Mouse (Mus musculus) hindbrain, embryonic 15.5 days (tissue): ENCODE data around the gene Tcf7l2. TPM values are rescaled to one million over a fixed set of nuclear protein-coding genes. Genes with fewer than 3 reads are reported as not detected.

Source experiments
- ATAC-seq: fragments of 200-750 bp; cut with Nextera tagmentation; 2 replicates; pipeline ENCODE4 v1.8.0; 2017; ENCODE audit warnings: low read depth, moderate number of reproducible peaks, moderate TSS enrichment; ENCODE audit not compliant: low FRiP score
- H3K27ac ChIP-seq: fragments of 300-500 bp; sonication (generic); replicated peaks from 2 replicates; pipeline ENCODE4 v1.5.1; 2015; ENCODE audit warnings: mild to moderate bottlenecking, inconsistent platforms
- H3K27me3 ChIP-seq: fragments of 300-500 bp; sonication (generic); 2 replicates; pipeline ENCODE4 v1.6.1; 2015; ENCODE audit warnings: control low read depth, inconsistent platforms
- H3K36me3 ChIP-seq: fragments of 300-500 bp; sonication (generic); 2 replicates; pipeline ENCODE4 v1.6.1; 2015; ENCODE audit warnings: control low read depth, inconsistent platforms
- H3K4me1 ChIP-seq: fragments of 300-500 bp; sonication (generic); replicated peaks from 2 replicates; pipeline ENCODE4 v1.6.1; 2015; ENCODE audit warnings: control low read depth, inconsistent platforms
- H3K4me2 ChIP-seq: fragments of 300-500 bp; sonication (generic); 2 replicates; pipeline ENCODE4 v1.6.1; 2015; ENCODE audit warnings: moderate library complexity, mild to moderate bottlenecking, inconsistent platforms
- H3K4me3 ChIP-seq: fragments of 300-500 bp; sonication (generic); 2 replicates; pipeline ENCODE4 v1.5.1; 2015; ENCODE audit warnings: mild to moderate bottlenecking, inconsistent platforms
- H3K9ac ChIP-seq: fragments of 300-500 bp; sonication (generic); 2 replicates; pipeline ENCODE4 v1.6.1; 2015; ENCODE audit warnings: inconsistent platforms
- H3K9me3 ChIP-seq: fragments of 300-500 bp; sonication (generic); 2 replicates; pipeline ENCODE4 v1.6.1; 2016; ENCODE audit warnings: control low read depth, inconsistent platforms
- WGBS: fragments of 180-500 bp; shearing (Covaris S2); methylation state at CpG from one replicate; pipeline ENCODE4 v1.1.7; 2015; 5-methylcytosine and 5-hydroxymethylcytosine counted together
- polyA plus RNA-seq: library from polyadenylated mRNA; unstranded; fragments of >200 nt; fragmentation: Nextera tagmentation; extraction: Ambion mirVana; gene quantifications from 2 replicates; pipeline ENCODE4 v1.2.1, GENCODE M21; 2015

Tcf7l2 gene
- polyA plus RNA-seq, 1 experiment from 2014 or later, result 31.9 TPM

DNA sequence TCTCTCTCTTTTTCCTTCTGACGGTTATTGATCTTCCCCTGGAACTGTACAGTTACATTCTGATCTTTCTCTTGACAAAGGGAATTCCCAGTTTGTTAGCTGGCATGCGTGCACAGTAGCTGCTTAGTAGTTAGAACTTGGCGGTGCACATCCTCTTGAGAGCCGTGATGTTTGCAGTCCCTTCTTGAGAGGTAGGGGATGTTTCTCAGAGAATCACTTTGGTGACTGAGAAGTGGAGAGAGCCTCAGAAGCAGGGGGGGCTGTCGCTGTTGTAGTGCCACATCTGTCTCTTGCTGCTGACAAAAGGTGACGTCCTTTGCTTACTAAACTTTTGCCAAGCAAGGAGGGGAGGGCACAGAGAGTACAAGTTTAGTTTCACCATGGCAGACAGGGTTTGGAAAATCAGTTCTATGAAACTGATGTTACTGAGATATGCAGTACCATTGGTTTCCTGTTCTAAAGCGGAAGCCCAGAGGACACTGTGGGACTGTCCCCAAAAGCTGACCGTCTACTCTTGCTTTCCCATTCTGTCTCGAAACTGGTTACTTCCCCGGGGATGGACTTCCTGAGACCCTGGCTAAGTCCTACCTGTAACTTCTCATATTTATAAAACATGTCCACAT lies 99.0 kb downstream of the Tcf7l2 start:
- WGBS, result 61% methylated on average over 10 of the region's 10 CpGs
- H3K27me3 ChIP-seq, result no peaks in the 10 kb centered on the region
- H3K4me1 ChIP-seq, result peaks cover 24% of the 10 kb centered on the region; the same call in 1 of the 2 replicates
- H3K9me3 ChIP-seq, result no peaks in the 10 kb centered on the region
- ATAC-seq, result no peak
- H3K9ac ChIP-seq, result no peak overlapping the region
- no peak overlapping the region for H3K27ac ChIP-seq
- no peaks in the 10 kb centered on the region for H3K36me3 ChIP-seq
- no peak overlapping the region for H3K4me2 ChIP-seq
- H3K4me3 ChIP-seq, result no peak overlapping the region

DNA sequence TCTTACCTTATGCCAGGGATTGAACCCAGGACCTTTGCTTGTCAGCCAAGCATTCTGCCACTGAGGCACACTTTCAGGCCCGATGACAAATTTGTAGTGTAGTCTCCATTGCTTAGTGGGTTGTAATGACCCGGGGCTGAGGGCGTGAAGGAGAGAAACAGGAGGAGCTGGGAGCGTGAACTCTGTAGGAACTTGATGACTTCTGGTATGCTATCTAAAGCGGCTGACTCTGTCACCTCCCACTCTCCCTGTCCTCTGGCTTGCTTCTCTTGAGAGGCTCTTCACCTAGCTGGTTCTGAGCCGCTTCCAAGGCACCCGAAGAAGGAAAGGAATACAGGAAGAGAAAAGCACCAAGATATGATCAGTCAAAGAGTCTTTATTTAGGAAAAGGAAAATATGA lies 100.4 kb downstream of the Tcf7l2 start:
- H3K9ac ChIP-seq, result no peak overlapping the region
- no peaks in the 10 kb centered on the region for H3K36me3 ChIP-seq
- no peaks in the 10 kb centered on the region for H3K9me3 ChIP-seq
- H3K4me1 ChIP-seq, result peaks cover 22% of the 10 kb centered on the region; the same call in 1 of the 2 replicates
- H3K4me3 ChIP-seq, result no peak overlapping the region
- no peak for ATAC-seq
- no peak overlapping the region for H3K27ac ChIP-seq
- no peaks in the 10 kb centered on the region for H3K27me3 ChIP-seq
- 74% methylated on average over 7 of the region's 7 CpGs for WGBS
- no peak overlapping the region for H3K4me2 ChIP-seq

DNA sequence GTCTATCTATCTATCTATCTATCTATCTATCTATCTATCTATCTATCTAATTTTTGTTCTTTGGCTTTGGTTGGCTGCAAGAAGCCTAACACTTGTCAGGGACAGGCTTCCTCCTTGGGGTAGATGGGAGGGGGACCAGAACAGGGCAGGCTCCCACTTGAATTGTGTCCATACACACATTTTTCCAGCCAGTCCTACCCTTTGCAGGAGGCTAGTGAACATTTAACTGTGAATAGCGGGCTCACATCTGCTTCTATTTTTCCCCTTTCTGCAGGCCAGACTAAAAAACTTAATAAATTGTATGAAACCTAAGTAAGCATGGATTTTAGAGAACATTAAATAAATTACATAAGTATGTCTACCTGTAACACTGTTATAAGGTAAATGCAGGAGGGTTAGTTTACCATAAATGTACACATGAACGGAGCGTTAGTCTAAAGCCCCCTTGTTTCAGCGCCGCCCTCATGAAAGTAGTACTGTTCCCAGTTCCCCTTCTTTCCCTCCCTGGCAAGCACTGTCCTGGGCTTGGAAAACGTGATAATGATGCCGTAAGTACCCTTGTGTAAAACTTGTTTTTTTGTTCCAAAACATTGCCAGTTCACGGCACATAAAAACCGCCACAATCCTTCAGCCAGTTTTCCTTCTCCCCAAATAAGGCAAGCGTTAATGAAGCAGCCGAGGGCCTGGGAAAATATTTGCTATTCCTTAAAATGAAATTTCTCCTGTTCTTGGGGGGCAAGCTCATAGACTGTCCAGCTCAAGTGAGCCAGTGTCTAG lies 101.7 kb downstream of the Tcf7l2 start:
- no peaks in the 10 kb centered on the region for H3K36me3 ChIP-seq
- H3K4me2 ChIP-seq, result no peak overlapping the region
- 74% methylated on average over 11 of the region's 11 CpGs for WGBS
- no peak overlapping the region for H3K27ac ChIP-seq
- no peak overlapping the region for H3K9ac ChIP-seq
- ATAC-seq, result no peak
- no peaks in the 10 kb centered on the region for H3K9me3 ChIP-seq
- no peaks in the 10 kb centered on the region for H3K27me3 ChIP-seq
- H3K4me3 ChIP-seq, result no peak overlapping the region
- peaks cover 12% of the 10 kb centered on the region; the same call in 1 of the 2 replicates for H3K4me1 ChIP-seq

- ATAC-seq, result no peak
- Histone ChIP-seq H3K4me2 (no peak overlapping the region), H3K36me3 (no peaks in the 10 kb centered on the region), H3K27me3 (no peaks in the 10 kb centered on the region), H3K27ac (no peak overlapping the region), H3K4me3 (no peak overlapping the region), H3K9ac (no peak overlapping the region), H3K9me3 (no peaks in the 10 kb centered on the region), H3K4me1 (peaks cover 3% of the 10 kb centered on the region; the same call in 1 of the 2 replicates)
- WGBS, result 58% methylated on average over 2 of the region's 2 CpGs
Measured at GRCm38 (mm10) chr19:55845702-55846101, 104.1 kb downstream of the Tcf7l2 start.

- ATAC-seq, result no peak
- no peak overlapping the region for H3K4me3 ChIP-seq
- H3K9me3 ChIP-seq, result no peaks in the 10 kb centered on the region
- peaks cover 9% of the 10 kb centered on the region for H3K4me1 ChIP-seq
- H3K9ac ChIP-seq, result no peak overlapping the region
- no peak overlapping the region for H3K4me2 ChIP-seq
- no peaks in the 10 kb centered on the region for H3K36me3 ChIP-seq
- no peak overlapping the region for H3K27ac ChIP-seq
- no peaks in the 10 kb centered on the region for H3K27me3 ChIP-seq
- 90% methylated on average over 6 of the region's 6 CpGs for WGBS
Measured at GRCm38 (mm10) chr19:55846256-55846655, 104.6 kb downstream of the Tcf7l2 start.

DNA sequence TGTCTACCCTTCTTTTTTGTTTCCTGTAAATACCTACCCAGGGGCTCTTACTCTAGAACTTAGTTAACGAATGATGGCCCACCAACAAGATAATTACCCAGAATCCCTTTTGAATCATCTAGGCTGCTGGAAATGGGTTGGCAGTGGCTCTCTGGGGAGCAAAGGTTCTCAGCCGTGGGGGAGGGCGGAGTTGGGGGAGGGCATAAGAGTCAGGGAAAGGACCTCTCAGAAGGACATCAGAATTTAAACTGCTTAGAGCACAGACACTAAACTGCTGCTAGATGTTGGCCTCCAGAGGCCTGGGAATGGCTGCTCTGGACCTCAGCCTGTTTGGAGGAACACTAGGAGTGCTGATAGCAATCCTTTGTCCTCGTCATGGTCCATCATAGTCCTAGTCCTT lies 105.4 kb downstream of the Tcf7l2 start:
- Histone ChIP-seq H3K27me3 (no peaks in the 10 kb centered on the region), H3K4me2 (no peak overlapping the region), H3K4me1 (peaks cover 16% of the 10 kb centered on the region), H3K4me3 (no peak overlapping the region), H3K36me3 (no peaks in the 10 kb centered on the region), H3K9me3 (no peaks in the 10 kb centered on the region), H3K27ac (no peak overlapping the region), H3K9ac (no peak overlapping the region)
- WGBS, result 57% methylated on average over 4 of the region's 4 CpGs
- no peak for ATAC-seq

- WGBS, result 81% methylated on average over 8 of the region's 8 CpGs
- H3K4me3 ChIP-seq, result no peak overlapping the region
- H3K27ac ChIP-seq, result no peak overlapping the region
- no peak for ATAC-seq
- H3K27me3 ChIP-seq, result no peaks in the 10 kb centered on the region
- no peak overlapping the region for H3K4me2 ChIP-seq
- no peak overlapping the region for H3K9ac ChIP-seq
- no peaks in the 10 kb centered on the region for H3K36me3 ChIP-seq
- no peaks in the 10 kb centered on the region for H3K9me3 ChIP-seq
- H3K4me1 ChIP-seq, result peaks cover 19% of the 10 kb centered on the region
Measured at GRCm38 (mm10) chr19:55850402-55851078, 108.9 kb downstream of the Tcf7l2 start.

DNA sequence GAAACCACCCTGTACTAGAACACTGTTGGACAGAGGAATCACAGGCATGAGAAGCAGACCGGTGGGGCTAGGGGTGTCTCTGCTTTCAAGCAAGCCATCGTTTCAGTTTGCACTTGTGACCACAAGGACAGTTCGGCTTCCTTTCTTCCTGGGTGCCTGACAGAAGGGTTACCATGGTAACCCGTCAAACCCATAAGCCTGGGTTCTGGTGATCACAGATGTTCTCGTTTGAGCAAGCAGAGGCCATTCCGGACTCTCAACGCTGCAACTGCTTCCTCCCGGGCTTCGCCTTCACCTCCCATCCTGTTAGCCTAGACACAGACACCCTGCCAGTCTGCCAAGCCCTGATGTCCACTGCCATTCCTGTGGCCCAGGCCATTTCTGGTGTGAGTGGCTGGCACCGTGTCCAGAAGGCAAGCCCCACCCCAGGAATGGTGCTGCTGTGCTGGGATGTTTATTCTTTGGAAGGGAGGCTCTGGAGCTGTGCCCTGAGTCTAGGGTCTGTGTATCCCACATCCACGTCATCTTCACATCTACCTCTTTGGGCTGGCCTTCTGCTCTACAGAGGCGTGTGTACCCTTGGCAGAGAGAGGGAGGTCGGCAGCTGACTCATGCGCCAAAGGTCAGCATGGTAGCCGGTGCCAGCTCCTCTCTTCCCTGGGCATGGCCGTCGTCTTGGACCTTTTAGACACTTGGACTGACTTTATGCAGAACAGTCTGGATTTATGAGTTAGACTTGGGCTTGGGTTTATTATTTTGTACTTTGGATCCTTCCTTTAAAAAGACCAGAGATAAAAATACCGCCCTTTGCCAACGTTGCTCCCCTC lies 110.1 kb downstream of the Tcf7l2 start:
- WGBS, result 62% methylated on average over 19 of the region's 19 CpGs
- no peak overlapping the region for H3K4me2 ChIP-seq

GRCm38 (mm10) chr19:55854389-55854788 lies 112.8 kb downstream of the Tcf7l2 start:
- H3K9me3 ChIP-seq, result no peaks in the 10 kb centered on the region
- no peak overlapping the region for H3K4me3 ChIP-seq
- ATAC-seq, result no peak
- H3K9ac ChIP-seq, result no peak overlapping the region
- H3K4me2 ChIP-seq, result no peak overlapping the region
- no peak overlapping the region for H3K27ac ChIP-seq
- H3K36me3 ChIP-seq, result no peaks in the 10 kb centered on the region
- H3K4me1 ChIP-seq, result peaks cover 19% of the 10 kb centered on the region
- 70% methylated on average over 10 of the region's 10 CpGs for WGBS
- H3K27me3 ChIP-seq, result no peaks in the 10 kb centered on the region

More for the DNA sequence above, 110.1 kb downstream of the Tcf7l2 start:
- Histone ChIP-seq H3K36me3 (no peaks in the 10 kb centered on the region), H3K27me3 (no peaks in the 10 kb centered on the region), H3K9ac (no peak overlapping the region), H3K4me1 (peaks cover 19% of the 10 kb centered on the region), H3K27ac (no peak overlapping the region; the same call in 1 of the 2 replicates), H3K4me3 (no peak overlapping the region), H3K9me3 (no peaks in the 10 kb centered on the region)
- ATAC-seq, result peak; percentile 75

- Histone ChIP-seq H3K4me1 (peaks cover 17% of the 10 kb centered on the region), H3K4me3 (no peak overlapping the region), H3K4me2 (no peak overlapping the region), H3K36me3 (no peaks in the 10 kb centered on the region), H3K27me3 (no peaks in the 10 kb centered on the region), H3K9me3 (no peaks in the 10 kb centered on the region), H3K27ac (no peak overlapping the region), H3K9ac (no peak overlapping the region)
- no peak for ATAC-seq
- 88% methylated on average over 5 of the region's 5 CpGs for WGBS
Measured at GRCm38 (mm10) chr19:55855571-55855970, 114.0 kb downstream of the Tcf7l2 start.

DNA sequence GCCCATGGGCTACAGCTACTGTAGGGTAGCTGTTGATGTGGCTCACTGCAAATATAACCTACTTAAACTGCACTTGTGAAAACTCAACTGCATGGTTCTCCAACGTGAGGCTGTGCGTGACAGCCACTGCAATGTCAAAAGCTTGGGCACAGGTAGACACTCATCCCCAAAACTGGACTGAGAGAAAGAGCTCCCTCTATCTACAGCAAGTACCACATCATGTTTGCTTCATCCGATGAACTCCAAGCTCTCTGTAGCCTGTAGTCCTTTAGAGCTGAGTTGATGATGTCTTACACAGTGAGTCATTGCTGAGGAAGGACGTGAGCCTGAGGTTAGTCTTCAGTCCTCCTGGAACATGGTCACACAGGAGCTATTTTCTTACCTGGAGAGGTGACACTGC lies 115.7 kb downstream of the Tcf7l2 start:
- Histone ChIP-seq H3K4me1 (no peaks in the 10 kb centered on the region), H3K36me3 (no peaks in the 10 kb centered on the region), H3K27me3 (no peaks in the 10 kb centered on the region), H3K4me3 (no peak overlapping the region), H3K9ac (no peak overlapping the region), H3K9me3 (no peaks in the 10 kb centered on the region), H3K4me2 (no peak overlapping the region), H3K27ac (no peak overlapping the region)
- no peak for ATAC-seq
- 95% methylated on average over 4 of the region's 4 CpGs for WGBS
